Mouse (Mus musculus): ENCODE measurements around the gene Tceal8.

- TF ChIP-seq GATA1 (IDR thresholded peaks at IDR 0.05; ENCODE audit: borderline replicate concordance, low read length): no peak
- TF ChIP-seq FLI1 (IDR thresholded peaks at IDR 0.05; ENCODE audit: low read length): no peak
Measured at GRCm38 (mm10) chrX:136127038-136127743, 45.0 kb downstream of the Tceal8 start.
